Mouse (Mus musculus): Measurements from ENCODE around the gene Nr2c2ap. TPM values are rescaled to one million over a fixed set of nuclear protein-coding genes. Genes with fewer than 3 reads are reported as not detected.

Nr2c2ap gene
- polyA plus RNA-seq, 1 experiment from 2014 or later: 35.1 TPM

- CTCF ChIA-PET: interaction anchor here (0.7 to 1.0 kb wide), 4 partner anchors 12 to 36 kb away, joined by 3 read pairs; no protein-coding TSS in a partner anchor
- ATAC-seq: peak; percentile 48
- DNase-seq (ENCODE audit: low read depth, low spot score): no peak
- no peak for TF ChIP-seq CTCF (IDR thresholded peaks at IDR 0.05)
- peaks cover 7% of the 10 kb centered on the region for H3K27me3 ChIP-seq
- in situ Hi-C loops (cut with MboI; ENCODE audit: low pct_unique_long_range_greater_than_20kb): loop anchor here (25.0 kb wide), 1 partner anchor 254 kb away; the partner anchor contains the start of genes Ndufa13, Tssk6 and Yjefn3
- POLR2A ChIA-PET: interaction anchor here (0.5 kb wide), 1 partner anchor 130 kb away, joined by 4 read pairs; no protein-coding TSS in a partner anchor
Observed at GRCm38 (mm10) chr8:70166504-70167110, 35.5 kb downstream of the Nr2c2ap start.

DNA sequence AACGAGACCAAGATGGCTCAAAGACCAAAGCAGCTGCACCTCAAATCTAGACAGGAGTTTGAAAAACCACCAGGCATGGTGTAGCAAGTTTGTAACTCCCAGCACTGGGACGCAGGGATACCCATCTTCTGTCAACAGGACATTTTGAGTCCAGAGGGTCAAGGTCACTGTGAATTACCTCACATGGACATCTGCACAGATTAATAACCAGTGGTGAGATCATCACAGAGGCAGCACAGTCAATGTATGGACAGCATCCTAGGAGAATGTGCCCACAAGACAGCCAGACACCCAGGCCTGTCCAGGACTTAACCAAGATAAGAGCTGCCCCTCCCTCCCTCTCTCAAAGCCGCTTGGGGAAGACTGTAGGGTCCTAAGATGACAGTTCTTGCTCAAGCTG is 39.0 kb downstream of the Nr2c2ap start:
- POLR2A ChIA-PET: no interaction called here
- ATAC-seq (no peak), DNase-seq (ENCODE audit: low read depth, low spot score) (no peak)
- in situ Hi-C loops (cut with MboI; ENCODE audit: low pct_unique_long_range_greater_than_20kb): loop anchor here (25.0 kb wide), 1 partner anchor 258 kb away; the partner anchor contains the start of genes Ndufa13, Tssk6 and Yjefn3
- CTCF ChIA-PET: no interaction called here
- no peak for TF ChIP-seq CTCF (IDR thresholded peaks at IDR 0.05)
- no peaks in the 10 kb centered on the region for H3K27me3 ChIP-seq

DNA sequence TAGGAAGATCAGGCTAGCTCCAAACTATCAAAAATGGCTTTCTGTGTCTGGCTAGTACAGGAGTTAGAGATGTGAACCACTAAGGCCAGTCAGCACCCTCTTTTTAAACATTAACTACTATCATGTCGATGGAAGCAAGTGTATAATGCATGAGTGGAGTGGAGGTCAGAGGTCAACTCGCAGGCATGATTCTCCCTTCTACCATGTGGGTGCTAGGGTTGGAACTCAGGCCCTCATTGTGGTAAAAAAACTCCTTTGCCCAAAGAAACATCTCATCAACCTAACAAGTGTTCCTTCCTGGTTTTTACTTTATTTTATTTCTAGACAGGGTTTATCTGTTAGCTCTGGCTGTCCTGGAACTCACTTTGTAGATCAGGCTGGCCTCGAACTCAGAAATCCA is 39.6 kb downstream of the Nr2c2ap start:
- ATAC-seq (no peak), DNase-seq (ENCODE audit: low read depth, low spot score) (no peak)
- CTCF ChIA-PET: interaction anchor here (0.8 to 1.3 kb wide), 2 partner anchors 11 to 13 kb away, joined by 3 read pairs; no protein-coding TSS in a partner anchor
- H3K27me3 ChIP-seq: no peaks in the 10 kb centered on the region
- TF ChIP-seq CTCF (IDR thresholded peaks at IDR 0.05): no peak
- in situ Hi-C loops (cut with MboI; ENCODE audit: low pct_unique_long_range_greater_than_20kb): loop anchor here (25.0 kb wide), 1 partner anchor 258 kb away; the partner anchor contains the start of genes Ndufa13, Tssk6 and Yjefn3
- POLR2A ChIA-PET: interaction anchor here (1.4 kb wide), 1 partner anchor 12 kb away, joined by 4 read pairs; no protein-coding TSS in a partner anchor

DNA sequence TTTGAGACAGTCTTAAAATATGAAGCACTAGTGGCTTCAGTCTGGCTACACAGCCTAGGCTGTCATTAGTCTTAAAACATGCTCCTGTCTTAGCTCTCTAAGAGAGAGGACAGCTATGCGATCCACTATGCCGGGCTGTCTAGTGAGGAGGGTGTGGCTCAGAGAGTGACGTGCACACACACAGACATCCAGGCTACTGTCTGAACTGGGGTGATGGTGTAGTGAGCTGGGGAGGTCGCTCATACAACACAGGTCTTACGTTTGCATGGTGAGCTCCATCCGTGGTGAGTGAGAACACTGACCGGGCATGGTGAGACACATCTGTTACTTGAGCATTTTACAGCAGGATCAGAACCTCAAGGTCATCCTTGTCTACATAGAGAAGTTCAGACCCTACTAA is 40.1 kb downstream of the Nr2c2ap start:
- CTCF ChIA-PET: interaction anchor here (0.8 to 1.4 kb wide), 3 partner anchors 11 to 29 kb away, joined by 3 to 4 read pairs (median 3); no protein-coding TSS in a partner anchor
- TF ChIP-seq CTCF (IDR thresholded peaks at IDR 0.05): no peak
- ATAC-seq (no peak), DNase-seq (ENCODE audit: low read depth, low spot score) (no peak)
- in situ Hi-C loops (cut with MboI; ENCODE audit: low pct_unique_long_range_greater_than_20kb): loop anchor here (25.0 kb wide), 1 partner anchor 259 kb away; the partner anchor contains the start of genes Ndufa13, Tssk6 and Yjefn3
- POLR2A ChIA-PET: interaction anchor here (1.4 to 1.8 kb wide), 2 partner anchors 10 to 12 kb away, joined by 4 to 5 read pairs; no protein-coding TSS in a partner anchor
- no peaks in the 10 kb centered on the region for H3K27me3 ChIP-seq

DNA sequence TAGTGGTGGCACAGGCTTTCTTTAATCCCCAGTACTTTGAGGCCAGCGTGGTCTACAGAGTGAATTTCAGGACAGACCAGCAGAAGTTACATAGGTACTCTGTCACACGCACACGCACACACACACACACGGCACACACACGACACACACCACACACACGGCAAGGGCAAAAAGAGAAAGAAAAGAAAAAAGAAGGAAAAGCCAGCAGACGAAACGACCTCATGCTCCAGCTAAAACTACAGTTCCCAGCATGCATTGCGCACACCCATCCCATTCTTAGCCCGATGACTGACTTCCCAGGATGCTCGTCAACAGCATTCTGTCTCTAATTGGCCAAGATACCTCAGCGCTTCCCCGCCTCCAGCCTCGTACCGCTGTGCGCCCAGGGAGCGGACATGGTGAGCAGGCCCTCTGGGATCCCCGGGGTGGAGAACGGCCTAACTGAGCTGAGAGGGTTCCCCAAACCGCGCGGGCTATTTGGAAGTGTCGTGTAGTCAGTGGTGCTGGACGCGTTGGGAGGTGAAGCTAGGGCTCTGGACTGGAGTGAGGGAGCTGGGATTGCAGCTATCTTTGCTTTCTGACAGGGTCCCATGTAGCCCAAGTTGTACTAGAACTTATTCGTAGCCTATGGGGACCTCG is 41.0 kb downstream of the Nr2c2ap start, which contains the start of gene Tmem161a:
Gene Tmem161a, plus strand, starts transcription at position 314 of the 639 bp plus-strand sequence.
- in situ Hi-C loops (cut with MboI; ENCODE audit: low pct_unique_long_range_greater_than_20kb): loop anchor here (25.0 kb wide), 1 partner anchor 260 kb away; the partner anchor contains the start of genes Ndufa13, Tssk6 and Yjefn3
- CTCF ChIA-PET: interaction anchor here (1.3 to 1.4 kb wide), 3 partner anchors 14 to 28 kb away, joined by 3 to 4 read pairs (median 3); no protein-coding TSS in a partner anchor
- peak; percentile 95 for ATAC-seq
- no peak for TF ChIP-seq CTCF (IDR thresholded peaks at IDR 0.05)
- peak; percentile 71 for DNase-seq (ENCODE audit: low read depth, low spot score)
- POLR2A ChIA-PET: interaction anchor here (0.5 to 1.8 kb wide), 3 partner anchors 9 to 274 kb away, joined by 3 to 5 read pairs (median 4); no protein-coding TSS in a partner anchor
- no peaks in the 10 kb centered on the region for H3K27me3 ChIP-seq

DNA sequence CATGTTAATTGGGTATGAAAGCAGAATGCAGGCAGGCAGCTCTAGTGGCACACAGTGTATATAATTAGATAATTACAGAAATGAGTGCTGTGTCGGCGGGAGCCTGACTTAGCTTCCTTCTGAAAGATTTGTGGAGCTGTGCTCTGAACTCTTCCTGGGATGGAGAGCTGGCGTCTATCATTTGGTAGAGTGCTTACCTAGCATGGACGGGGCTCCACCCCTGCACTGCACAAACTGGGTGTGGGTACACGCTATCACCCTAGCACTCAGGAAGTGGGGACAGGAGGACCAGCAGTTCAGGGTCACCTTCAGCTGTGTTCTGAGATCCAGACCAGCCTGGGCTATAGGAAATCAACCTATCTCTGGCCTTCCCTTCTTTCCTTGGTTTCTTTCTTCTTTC is 42.2 kb downstream of the Nr2c2ap start:
- POLR2A ChIA-PET: interaction anchor here (0.6 to 0.7 kb wide), 4 partner anchors 54 to 294 kb away, joined by 3 to 5 read pairs (median 4); no protein-coding TSS in a partner anchor
- in situ Hi-C loops (cut with MboI; ENCODE audit: low pct_unique_long_range_greater_than_20kb): loop anchor here (25.0 kb wide), 1 partner anchor 261 kb away; the partner anchor contains the start of genes Ndufa13, Tssk6 and Yjefn3
- no peaks in the 10 kb centered on the region for H3K27me3 ChIP-seq
- ATAC-seq: no peak
- no peak for DNase-seq (ENCODE audit: low read depth, low spot score)
- TF ChIP-seq CTCF (IDR thresholded peaks at IDR 0.05): no peak
- CTCF ChIA-PET: interaction anchor here (1.6 kb wide), 1 partner anchor 26 kb away, joined by 5 read pairs; no protein-coding TSS in a partner anchor

DNA sequence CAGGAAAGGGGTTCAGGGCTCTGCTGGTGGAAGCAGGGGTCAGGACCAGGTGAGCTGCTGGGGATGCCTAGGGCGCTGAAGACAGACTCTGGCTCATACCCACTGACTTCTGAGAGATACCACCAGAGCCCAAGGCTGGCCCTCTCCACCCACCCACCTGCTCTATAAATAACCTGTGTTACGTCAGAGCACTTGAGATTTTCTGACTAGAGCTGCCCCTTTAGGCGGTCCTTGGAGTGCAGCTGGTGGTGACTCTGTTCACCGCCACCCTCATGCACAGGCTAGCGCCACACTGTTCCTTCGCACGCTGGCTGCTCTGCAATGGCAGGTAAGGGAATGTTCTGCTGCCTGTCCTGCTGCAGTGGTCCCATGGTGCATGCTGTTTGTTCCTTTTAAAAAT is 42.9 kb downstream of the Nr2c2ap start:
- ChIA-PET CTCF (interaction anchor here (1.6 kb wide), 1 partner anchor 25 kb away, joined by 5 read pairs; no protein-coding TSS in a partner anchor), POLR2A (no interaction called here)
- in situ Hi-C loops (cut with MboI; ENCODE audit: low pct_unique_long_range_greater_than_20kb): loop anchor here (25.0 kb wide), 1 partner anchor 262 kb away; the partner anchor contains the start of genes Ndufa13, Tssk6 and Yjefn3
- H3K27me3 ChIP-seq: no peaks in the 10 kb centered on the region
- no peak for DNase-seq (ENCODE audit: low read depth, low spot score)
- no peak for TF ChIP-seq CTCF (IDR thresholded peaks at IDR 0.05)
- no peak for ATAC-seq

DNA sequence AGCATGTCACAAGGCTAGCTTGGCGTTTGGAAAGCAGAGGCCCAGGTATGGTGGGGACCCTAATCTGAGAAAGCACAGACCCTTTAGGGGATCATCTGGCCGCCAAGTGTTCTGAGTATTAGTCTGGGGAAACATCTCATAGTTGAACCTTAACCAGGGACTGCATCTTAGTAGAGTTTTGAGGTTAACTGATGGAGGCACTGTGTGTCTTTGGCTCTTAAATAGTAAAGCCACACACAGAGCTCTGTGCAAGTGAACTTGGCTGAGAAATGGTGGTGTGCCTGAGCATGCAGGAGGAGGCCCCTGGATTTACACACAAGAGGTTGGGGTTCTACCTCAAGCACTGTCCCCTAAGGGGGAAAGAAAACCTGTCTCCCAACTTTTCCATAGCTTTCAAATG is 47.1 kb downstream of the Nr2c2ap start:
- no peak for TF ChIP-seq CTCF (IDR thresholded peaks at IDR 0.05)
- POLR2A ChIA-PET: no interaction called here
- H3K27me3 ChIP-seq: no peaks in the 10 kb centered on the region
- CTCF ChIA-PET: interaction anchor here (0.6 to 1.9 kb wide), 5 partner anchors 8 to 58 kb away, joined by 3 to 6 read pairs (median 3); partner anchors contain the start of gene Slc25a42
- in situ Hi-C loops (cut with MboI; ENCODE audit: low pct_unique_long_range_greater_than_20kb): no loop called here
- no peak for ATAC-seq
- DNase-seq (ENCODE audit: low read depth, low spot score): no peak

DNA sequence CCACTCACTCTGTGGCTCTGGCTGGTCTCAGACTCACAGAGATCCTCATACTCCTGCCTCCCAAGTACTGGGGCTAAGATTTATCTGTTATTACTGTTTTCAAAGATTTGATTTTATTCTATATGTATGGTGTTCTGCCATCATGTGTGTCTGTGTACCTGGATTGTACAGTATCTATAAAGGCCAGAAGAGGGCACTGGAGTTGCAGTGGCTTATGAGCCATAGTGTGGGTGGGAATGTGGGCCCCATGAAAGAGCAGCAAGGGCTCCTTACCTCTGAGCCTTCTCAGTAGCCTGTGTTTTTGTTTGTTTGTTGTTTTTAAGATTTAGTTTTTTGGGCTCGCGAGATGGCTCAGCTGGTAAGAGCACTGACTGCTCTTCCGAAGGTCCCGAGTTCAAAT is 47.9 kb downstream of the Nr2c2ap start:
- POLR2A ChIA-PET: no interaction called here
- no peak for ATAC-seq
- H3K27me3 ChIP-seq: no peaks in the 10 kb centered on the region
- no peak for DNase-seq (ENCODE audit: low read depth, low spot score)
- no peak for TF ChIP-seq CTCF (IDR thresholded peaks at IDR 0.05)
- CTCF ChIA-PET: interaction anchor here (0.6 to 1.4 kb wide), 3 partner anchors 15 to 57 kb away, joined by 3 read pairs; partner anchors contain the start of gene Slc25a42
- in situ Hi-C loops (cut with MboI; ENCODE audit: low pct_unique_long_range_greater_than_20kb): no loop called here
